Mouse (Mus musculus) C2C12 (cell line): ENCODE measurements around the gene Etl4.

ENCODE experiments used
- CTCF ChIP-seq: IDR thresholded peaks from one replicate; pipeline ENCODE4 v1.5.1; 2011; ENCODE audit not compliant: control insufficient read depth, insufficient read depth, insufficient read length
- USF1 ChIP-seq: IDR thresholded peaks from one replicate; pipeline ENCODE4 v1.6.1; 2011; ENCODE audit warnings: low read depth, mild to moderate bottlenecking, control low read depth, moderate library complexity

DNA sequence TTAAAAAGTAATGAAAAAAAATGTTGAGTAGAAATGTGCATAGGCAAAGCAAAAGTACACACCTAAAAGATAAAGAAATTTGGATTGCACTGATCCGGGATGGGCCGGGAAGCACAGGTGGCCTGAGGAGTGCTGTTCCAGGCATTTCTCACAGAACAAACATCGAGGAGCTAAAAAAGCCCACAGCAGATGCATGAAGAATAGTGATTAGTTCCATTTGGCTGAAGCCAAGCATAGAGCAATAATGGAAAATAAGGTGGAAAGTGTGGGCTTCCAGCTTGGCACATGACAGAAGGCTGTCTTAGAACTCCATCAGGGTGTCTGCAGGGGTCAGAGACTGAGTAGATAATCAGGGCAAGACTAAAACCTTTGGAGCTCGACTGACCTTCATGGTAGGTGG, 512.7 kb downstream of the Etl4 start:
- TF ChIP-seq CTCF (no peak), USF1 (no peak)
